Mouse (Mus musculus): ENCODE measurements at regions not wholly inside any gene's neighbourhood (a gene's known extent, or its start where the extent isn't known, plus 50 kb on each side); places are given as distances from the start of the nearest gene placed in this dataset.

- peak in 1 of 2 experiments; percentile 3 for DNase-seq (ENCODE audit: low spot score in 2 of 2)
Observed at GRCm38 (mm10) chr12:24252071-24252874, 155.2 kb upstream of the 9030624G23Rik start.

Measured in right cerebral cortex, postnatal 36 days (tissue).